Mouse (Mus musculus) layer of hippocampus, adult 9-11 months (tissue): Measurements from ENCODE around the gene Stat5b.
A peak's percentile ranks its signal among the peaks of the same experiment; 100 is the strongest.

Experiments used
- DNase-seq: peaks from one replicate; pipeline ENCODE4 v3.0.0; 2022

The Stat5b gene

GRCm38 (mm10) chr11:100806380-100807305 lies 43.9 kb downstream of the Stat5b start:
- no peak for DNase-seq

- no peak for DNase-seq
Observed at GRCm38 (mm10) chr11:100805535-100805934, 45.0 kb downstream of the Stat5b start.

DNA sequence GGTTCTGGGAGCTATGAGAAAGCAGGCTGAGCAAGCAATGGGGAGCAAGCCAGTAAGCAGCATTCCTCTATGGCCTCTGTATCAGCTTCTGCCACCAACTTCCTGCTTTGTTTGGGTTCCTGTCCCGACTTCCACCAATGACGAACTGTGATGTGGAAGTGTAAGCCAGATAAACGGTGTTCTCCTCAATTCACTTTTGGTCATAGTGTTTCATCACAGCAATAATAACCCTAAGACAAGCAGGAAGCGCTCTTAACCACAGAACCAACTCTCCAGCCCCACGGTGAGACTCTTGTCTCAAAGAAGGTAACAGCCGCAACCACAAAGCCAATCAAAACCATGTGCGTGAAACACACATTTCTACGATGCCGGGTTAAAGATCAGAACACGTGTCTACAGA lies 46.1 kb downstream of the Stat5b start:
- DNase-seq, result no peak

GRCm38 (mm10) chr11:100799426-100799825 lies 51.1 kb downstream of the Stat5b start:
- no peak for DNase-seq

GRCm38 (mm10) chr11:100796585-100796984 lies 53.9 kb downstream of the Stat5b start:
- DNase-seq, result no peak

DNA sequence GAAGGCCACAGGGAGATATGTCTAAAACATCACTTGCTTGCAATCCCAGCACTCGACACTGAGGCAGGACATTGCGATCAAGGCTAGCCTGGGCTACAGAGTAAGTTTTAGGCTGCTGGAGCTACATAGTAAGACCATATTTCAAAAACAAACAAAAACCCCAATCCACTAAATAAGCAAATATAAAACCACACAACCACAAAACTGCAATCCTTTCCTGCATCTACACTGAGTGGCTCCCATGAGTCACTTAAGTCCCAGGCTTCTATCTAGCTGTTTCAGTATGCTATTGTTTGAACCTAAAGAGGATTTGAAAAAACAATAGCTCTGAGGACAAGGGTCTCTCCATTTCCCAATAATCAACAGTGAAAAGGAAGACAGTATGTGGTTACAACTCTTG lies 55.1 kb downstream of the Stat5b start:
- DNase-seq, result no peak

GRCm38 (mm10) chr11:100791457-100792049 lies 59.0 kb downstream of the Stat5b start:
- no peak for DNase-seq

DNA sequence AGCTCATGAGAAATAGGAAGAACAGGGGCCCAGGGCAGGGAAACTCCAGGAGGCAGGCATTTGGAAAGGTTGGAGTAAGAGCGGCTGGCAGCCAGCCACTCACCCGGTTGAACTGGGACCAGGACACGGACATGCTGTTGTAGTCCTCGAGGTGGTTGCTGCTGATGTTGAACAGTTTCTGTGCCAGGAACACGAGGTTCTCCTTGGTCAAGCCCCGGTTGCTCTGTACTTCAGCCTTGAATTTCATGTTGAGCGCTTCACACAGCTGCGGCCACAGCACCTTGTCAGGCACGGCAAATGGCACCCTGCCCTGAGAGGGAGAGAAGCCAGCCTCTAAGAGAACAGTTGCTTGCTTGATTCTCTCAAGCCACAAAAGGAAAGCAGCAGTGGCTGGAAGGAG lies 59.9 kb downstream of the Stat5b start:
- DNase-seq, result peak; percentile 22

- DNase-seq, result no peak
Observed at GRCm38 (mm10) chr11:100789702-100790101, 60.8 kb downstream of the Stat5b start.

DNA sequence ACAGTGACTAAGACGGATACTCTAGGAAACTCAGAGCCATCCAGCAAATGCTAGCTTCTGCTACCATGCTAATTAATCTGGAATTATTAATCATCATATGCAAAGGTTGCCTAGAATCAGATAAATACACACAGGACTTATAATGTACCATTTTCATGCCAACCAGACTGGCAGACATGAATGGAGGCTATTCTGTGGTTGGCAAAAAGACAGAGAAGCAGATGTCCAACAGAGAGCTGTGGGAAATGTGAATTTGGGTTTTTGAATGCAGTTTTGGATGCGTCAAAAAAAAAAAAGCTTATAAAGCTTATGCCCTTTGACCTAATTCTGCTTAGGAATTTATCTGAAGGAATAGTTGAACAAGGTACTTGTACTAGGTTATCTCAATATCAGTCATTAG lies 64.8 kb downstream of the Stat5b start:
- DNase-seq, result no peak

- no peak for DNase-seq
Observed at GRCm38 (mm10) chr11:100784286-100784685, 66.2 kb downstream of the Stat5b start.

DNA sequence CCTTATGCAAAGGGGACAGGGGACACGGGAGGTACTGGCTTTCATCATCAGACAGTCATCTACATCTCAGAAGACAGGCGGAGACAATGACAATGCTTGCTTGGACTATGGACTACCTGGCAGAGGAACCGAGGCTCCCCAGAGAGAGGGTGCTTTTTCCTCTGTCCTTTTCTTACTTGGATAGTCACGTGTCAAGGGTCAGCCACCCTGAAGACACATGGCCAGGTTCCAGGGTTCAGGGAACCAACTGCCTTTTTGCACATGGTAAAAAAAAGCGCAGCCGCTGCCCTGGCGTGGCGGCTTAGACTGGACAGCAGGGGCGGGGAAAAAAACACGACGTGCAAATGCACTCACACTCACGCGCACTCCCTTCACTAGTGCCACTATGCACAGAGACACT lies 68.0 kb downstream of the Stat5b start:
- no peak for DNase-seq

GRCm38 (mm10) chr11:100781763-100782475 lies 68.6 kb downstream of the Stat5b start:
- DNase-seq, result no peak

- no peak for DNase-seq
Observed at GRCm38 (mm10) chr11:100780247-100780646, 70.3 kb downstream of the Stat5b start.

DNA sequence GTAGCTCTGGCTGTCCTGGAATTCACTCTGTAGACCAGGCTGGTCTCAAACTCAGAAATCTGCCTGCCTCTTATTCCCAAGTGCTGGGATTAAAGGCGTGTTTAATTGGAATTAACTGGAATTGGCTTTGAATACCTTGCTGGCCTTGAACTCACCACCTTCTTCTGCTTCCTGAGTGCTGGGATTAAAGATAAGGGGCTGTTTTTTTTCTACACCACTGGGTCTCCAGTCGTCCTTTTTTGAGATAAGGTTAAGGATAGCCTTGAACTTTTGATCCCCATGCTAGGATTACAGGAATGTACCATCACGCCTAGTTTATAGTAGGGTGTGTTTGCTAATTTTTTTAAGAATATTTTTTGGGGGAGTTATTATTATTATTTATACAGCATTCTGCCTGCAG lies 72.5 kb downstream of the Stat5b start:
- DNase-seq, result no peak

- DNase-seq, result no peak
Observed at GRCm38 (mm10) chr11:100775921-100776320, 74.6 kb downstream of the Stat5b start.

GRCm38 (mm10) chr11:100774261-100774660 lies 76.3 kb downstream of the Stat5b start:
- no peak for DNase-seq

GRCm38 (mm10) chr11:100770646-100771408 lies 79.7 kb downstream of the Stat5b start, which contains the start of gene Ghdc:
Gene Ghdc, minus strand, starts transcription at chr11:100770957.
- peak; percentile 73 for DNase-seq

DNA sequence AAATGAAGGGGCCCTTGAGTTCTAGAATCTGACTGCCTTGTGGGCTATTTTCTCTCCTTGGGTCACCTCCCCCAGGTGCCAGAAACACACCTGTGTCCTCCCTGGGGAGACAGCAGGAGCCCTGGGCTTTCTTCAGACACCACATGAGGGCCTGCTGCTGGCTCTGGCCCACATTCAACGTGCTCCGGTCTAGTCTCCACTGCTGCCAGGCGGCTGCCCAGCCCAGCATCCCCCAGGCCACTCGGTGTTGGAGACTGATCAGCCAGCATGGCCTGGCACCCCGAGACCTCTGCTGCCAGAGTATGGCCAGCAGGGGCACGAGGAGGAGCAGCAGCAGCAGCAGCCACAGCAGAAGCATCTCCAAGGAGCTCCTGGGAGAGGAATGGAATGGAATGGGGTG lies 80.5 kb downstream of the Stat5b start:
- no peak for DNase-seq

- DNase-seq, result no peak
Observed at GRCm38 (mm10) chr11:100767871-100768270, 82.7 kb downstream of the Stat5b start.

- DNase-seq, result no peak
Observed at GRCm38 (mm10) chr11:100766726-100767125, 83.8 kb downstream of the Stat5b start.

DNA sequence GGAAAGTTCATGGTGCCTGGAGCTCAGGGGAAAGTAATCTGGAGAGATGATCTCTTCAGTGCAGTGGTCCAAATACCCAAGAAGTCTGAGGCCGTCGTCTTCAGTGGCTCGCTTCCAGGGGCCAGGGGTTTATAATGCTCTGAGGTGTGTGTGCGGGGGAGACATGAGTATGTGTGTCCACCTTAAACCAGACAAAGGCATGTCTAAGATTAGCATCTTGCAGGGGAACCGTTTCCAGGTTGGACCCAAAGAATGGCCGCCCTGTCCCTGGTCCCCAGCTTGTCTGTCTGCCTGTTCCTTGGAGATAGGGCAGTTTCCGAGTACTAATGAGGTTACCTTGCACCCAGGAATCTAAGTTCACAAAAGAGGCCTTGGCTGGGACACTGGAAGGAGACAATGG lies 87.7 kb downstream of the Stat5b start, which contains the start of gene Hcrt:
TSS of gene Hcrt (minus strand) at position 101 of the 400 bp plus-strand sequence.
- no peak for DNase-seq
